Mouse (Mus musculus) forebrain, embryonic 14.5 days (tissue): ENCODE measurements at regions not wholly inside any gene's neighbourhood (a gene's known extent, or its start where the extent isn't known, plus 50 kb on each side); places are given as distances from the start of the nearest gene placed in this dataset.
A peak's percentile ranks its signal among the peaks of the same experiment; 100 is the strongest.

Experiments used
- ATAC-seq: fragments of 200-750 bp; cut with Nextera tagmentation; 2 replicates; pipeline ENCODE4 v1.8.0; 2017; ENCODE audit warnings: mild to moderate bottlenecking, moderate library complexity
- DNase-seq: peaks from one replicate; pipeline ENCODE4 v3.0.0-alpha.2; 2015; ENCODE audit warnings: low spot score
- H3K27ac ChIP-seq: fragments of 300-500 bp; sonication (generic); 2 replicates; pipeline ENCODE4 v1.5.1; 2014; ENCODE audit warnings: low read depth, mild to moderate bottlenecking, control low read depth, low read length, moderate library complexity
- H3K27me3 ChIP-seq: fragments of 300-500 bp; sonication (generic); replicated peaks from 2 replicates; pipeline ENCODE4 v1.6.1; 2014; ENCODE audit warnings: low read length, control low read depth, mixed read lengths; ENCODE audit not compliant: control insufficient read depth, insufficient read depth
- H3K36me3 ChIP-seq: fragments of 300-500 bp; sonication (generic); 2 replicates; pipeline ENCODE4 v1.6.1; 2014; ENCODE audit warnings: low read length, control low read depth; ENCODE audit not compliant: control insufficient read depth, insufficient read depth
- H3K4me1 ChIP-seq: fragments of 300-500 bp; sonication (generic); 2 replicates; pipeline ENCODE4 v1.6.1; 2014; ENCODE audit warnings: antibody characterized with exemption, low read length, control low read depth; ENCODE audit not compliant: control insufficient read depth, insufficient read depth
- H3K4me2 ChIP-seq: fragments of 300-500 bp; sonication (generic); 2 replicates; pipeline ENCODE4 v1.6.1; 2014; ENCODE audit warnings: mild to moderate bottlenecking, control low read depth, low read length
- H3K4me3 ChIP-seq: fragments of 300-500 bp; sonication (generic); 2 replicates; pipeline ENCODE4 v1.5.1; 2014; ENCODE audit warnings: low read depth, low read length, control low read depth
- H3K9ac ChIP-seq: fragments of 300-500 bp; sonication (generic); 2 replicates; pipeline ENCODE4 v1.6.1; 2014; ENCODE audit warnings: mild to moderate bottlenecking, low read length, control low read depth, moderate library complexity
- H3K9me3 ChIP-seq: fragments of 300-500 bp; sonication (generic); replicated peaks from 2 replicates; pipeline ENCODE4 v1.6.1; 2016; ENCODE audit warnings: low read length, control low read depth, mixed read lengths; ENCODE audit not compliant: control insufficient read depth
- WGBS: fragments of 180-500 bp; shearing (Covaris S2); extraction: QIAGEN DNeasy Blood & Tissue Kit; methylation state at CpG from one replicate; pipeline ENCODE4 v1.1.7; 2014; 5-methylcytosine and 5-hydroxymethylcytosine counted together

DNA sequence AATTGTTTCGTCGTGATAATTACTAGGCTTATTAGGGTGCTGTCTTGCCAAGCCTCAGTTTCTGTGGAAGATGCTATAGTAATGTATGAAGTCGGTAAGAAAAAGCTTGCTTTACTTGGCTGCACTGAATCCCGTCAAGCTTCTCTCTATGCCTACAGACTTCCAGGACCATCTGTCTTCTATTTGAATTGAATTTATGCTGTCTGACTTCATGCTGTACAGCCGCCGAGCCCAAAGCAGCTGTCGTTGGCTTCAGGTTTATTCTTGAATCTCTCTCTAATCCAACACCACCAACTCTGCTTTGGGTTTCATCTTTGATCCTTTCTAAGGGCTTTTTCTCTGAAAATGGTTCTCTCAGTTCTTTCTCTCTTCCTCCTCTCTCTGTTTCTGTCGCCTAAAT, 227.4 kb upstream of the Cnr1 start:
- 62% methylated on average over 8 of the region's 8 CpGs for WGBS
- no peak overlapping the region for H3K27ac ChIP-seq
- no peaks in the 10 kb centered on the region for H3K36me3 ChIP-seq
- DNase-seq: peak; percentile 77
- no peak overlapping the region for H3K9ac ChIP-seq
- H3K9me3 ChIP-seq: no peaks in the 10 kb centered on the region
- no peaks in the 10 kb centered on the region for H3K4me1 ChIP-seq
- ATAC-seq: peak; percentile 77; the same call in 1 of the 2 replicates
- H3K27me3 ChIP-seq: no peaks in the 10 kb centered on the region
- no peak overlapping the region for H3K4me2 ChIP-seq
- H3K4me3 ChIP-seq: no peak overlapping the region

DNA sequence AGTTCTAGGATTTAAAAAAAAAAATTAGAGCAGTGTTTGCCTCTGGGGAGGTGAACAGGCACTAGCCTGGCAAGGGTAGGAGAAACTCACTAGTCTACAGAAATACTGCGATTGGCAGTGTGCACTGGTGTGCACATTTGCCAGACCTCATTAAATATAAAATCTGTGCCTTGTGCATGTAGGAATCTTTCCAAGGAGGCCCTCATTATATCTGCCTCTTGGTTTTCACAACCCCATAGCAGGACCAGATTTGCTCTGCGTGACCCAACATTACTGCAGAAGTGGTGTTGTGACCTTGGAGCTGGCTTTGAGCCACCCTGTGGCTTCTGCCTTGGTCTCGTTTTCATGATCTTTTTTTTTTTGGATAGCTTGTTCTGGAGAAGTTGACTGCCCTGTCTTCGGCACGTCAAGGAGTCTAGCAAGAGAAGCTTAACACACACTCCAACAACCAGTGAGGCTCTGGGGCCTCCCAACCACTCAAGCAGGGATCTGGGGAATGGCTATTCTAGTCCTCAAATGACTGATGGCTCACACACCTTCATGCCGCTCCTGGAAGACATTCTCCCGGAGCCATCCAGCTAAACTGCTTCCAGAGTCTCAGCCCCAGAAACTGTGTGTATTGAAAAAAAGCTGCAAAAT, 222.2 kb upstream of the Cnr1 start:
- peak overlapping the region; percentile 66; the same call in 1 of the 2 replicates for H3K27ac ChIP-seq
- H3K9ac ChIP-seq: no peak overlapping the region
- H3K9me3 ChIP-seq: no peaks in the 10 kb centered on the region
- DNase-seq (peak; percentile 77), ATAC-seq (peak; percentile 81; the same call in 1 of the 2 replicates)
- WGBS: 75% methylated on average over 7 of the region's 7 CpGs
- H3K27me3 ChIP-seq: no peaks in the 10 kb centered on the region
- H3K4me3 ChIP-seq: no peak overlapping the region
- no peaks in the 10 kb centered on the region for H3K4me1 ChIP-seq
- H3K4me2 ChIP-seq: no peak overlapping the region
- H3K36me3 ChIP-seq: no peaks in the 10 kb centered on the region

DNA sequence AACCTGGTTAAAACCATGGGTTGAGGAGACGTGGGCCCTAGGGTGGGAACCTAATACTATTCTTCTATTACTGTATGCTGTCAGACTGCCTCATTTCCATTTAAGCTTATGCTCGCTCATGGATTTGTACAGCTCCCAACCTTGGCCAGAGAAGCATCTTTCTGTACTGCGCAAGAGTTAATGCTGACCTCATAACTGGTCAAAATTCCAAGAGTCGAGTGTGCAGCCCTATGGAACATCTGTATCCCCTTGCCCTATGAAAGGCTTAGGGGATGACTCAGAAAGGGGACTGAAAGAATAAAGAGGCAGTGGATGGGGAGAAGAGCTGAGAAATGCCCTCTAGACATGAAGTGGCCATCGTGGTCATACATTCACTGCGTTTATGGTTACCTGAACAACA, 218.7 kb upstream of the Cnr1 start:
- Histone ChIP-seq H3K9me3 (no peaks in the 10 kb centered on the region), H3K27ac (no peak overlapping the region), H3K27me3 (no peaks in the 10 kb centered on the region), H3K4me1 (no peaks in the 10 kb centered on the region), H3K36me3 (no peaks in the 10 kb centered on the region), H3K4me3 (no peak overlapping the region), H3K9ac (no peak overlapping the region), H3K4me2 (no peak overlapping the region)
- ATAC-seq: no peak
- WGBS: 95% methylated on average over 6 of the region's 6 CpGs
- DNase-seq: no peak

DNA sequence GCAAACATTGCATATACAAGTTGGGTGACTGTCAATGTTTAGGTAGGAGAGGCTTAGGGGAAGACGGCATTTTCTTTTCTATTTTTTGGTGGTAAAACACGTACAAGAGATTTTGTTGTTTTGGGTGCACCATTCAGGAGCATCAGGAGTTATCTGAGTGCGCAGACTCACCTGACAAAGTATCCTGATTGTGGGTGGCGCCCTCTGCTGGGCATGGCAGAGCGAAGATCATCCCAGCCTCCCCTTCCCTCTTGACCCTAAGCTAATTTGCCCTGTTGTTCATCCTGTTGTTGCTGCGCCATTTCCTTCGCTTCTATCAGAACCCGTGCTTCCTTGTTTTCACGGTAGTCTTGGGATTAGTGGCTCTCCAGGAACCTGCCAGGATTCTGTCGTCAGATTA, 217.6 kb upstream of the Cnr1 start:
- WGBS: 51% methylated on average over 10 of the region's 10 CpGs

DNA sequence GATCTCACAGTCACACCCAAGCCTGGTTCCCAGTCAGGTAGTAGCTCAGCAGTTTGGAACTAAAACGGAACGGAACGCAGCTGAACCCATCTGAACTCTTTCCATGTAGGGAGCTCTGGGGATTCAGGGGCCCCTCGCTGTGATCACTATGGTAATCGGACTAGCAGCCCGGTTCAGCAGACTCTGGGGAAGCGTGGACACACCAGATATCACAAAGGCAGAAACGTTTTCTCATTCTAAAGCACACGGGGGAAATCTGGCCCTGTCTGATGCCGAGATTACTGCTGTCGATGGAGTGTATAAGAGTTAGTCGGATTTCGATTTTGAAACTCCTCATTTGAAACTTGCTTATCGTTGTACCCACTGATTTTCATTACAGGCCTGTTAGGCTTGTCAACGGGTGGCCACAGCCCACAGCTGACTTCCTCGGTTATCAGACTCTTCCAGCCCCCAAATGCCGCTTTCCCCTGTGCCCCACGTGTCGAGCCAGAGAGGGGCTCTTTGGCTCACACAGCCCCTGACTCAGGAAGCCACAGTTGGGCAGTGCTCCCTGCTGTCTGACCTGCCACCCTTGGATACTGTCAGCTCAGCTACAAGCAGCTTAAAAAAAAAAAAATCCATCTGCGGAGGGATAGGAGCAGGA, 207.8 kb upstream of the Cnr1 start:
- Histone ChIP-seq H3K27ac (no peak overlapping the region), H3K4me3 (no peak overlapping the region)
- DNase-seq: no peak

More for the DNA sequence above, 217.6 kb upstream of the Cnr1 start:
- no peak for ATAC-seq
- no peak overlapping the region for H3K4me2 ChIP-seq
- H3K27ac ChIP-seq: no peak overlapping the region
- no peaks in the 10 kb centered on the region for H3K9me3 ChIP-seq
- H3K4me3 ChIP-seq: no peak overlapping the region
- H3K4me1 ChIP-seq: no peaks in the 10 kb centered on the region
- no peak for DNase-seq
- H3K9ac ChIP-seq: no peak overlapping the region
- no peaks in the 10 kb centered on the region for H3K27me3 ChIP-seq
- H3K36me3 ChIP-seq: no peaks in the 10 kb centered on the region

DNA sequence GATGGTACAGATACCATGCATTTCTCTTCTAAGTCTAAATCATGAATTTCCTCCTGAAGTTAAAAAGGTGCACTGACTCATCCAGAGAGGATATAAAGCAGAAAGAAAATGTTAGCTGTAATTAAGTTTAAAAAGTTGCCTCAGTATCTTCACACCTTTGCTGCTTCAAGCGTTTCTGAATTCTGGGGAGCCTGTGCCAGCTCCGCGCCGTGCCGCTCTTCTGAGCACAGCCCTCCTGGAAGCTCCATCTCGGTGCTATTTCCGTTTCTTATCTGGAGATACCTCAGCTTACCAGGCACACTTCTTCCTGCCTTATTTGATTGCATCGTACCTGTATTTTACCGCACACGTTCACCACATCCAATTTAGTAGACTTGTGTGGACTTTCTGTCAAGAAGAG, 203.4 kb upstream of the Cnr1 start:
- Histone ChIP-seq H3K27ac (no peak overlapping the region), H3K9me3 (peaks cover 3% of the 10 kb centered on the region; the same call in 1 of the 2 replicates), H3K4me1 (no peaks in the 10 kb centered on the region), H3K4me2 (no peak overlapping the region), H3K9ac (no peak overlapping the region), H3K4me3 (no peak overlapping the region), H3K36me3 (no peaks in the 10 kb centered on the region), H3K27me3 (no peaks in the 10 kb centered on the region)
- no peak for DNase-seq
- 93% methylated on average over 10 of the region's 10 CpGs for WGBS
- ATAC-seq: no peak

More for the DNA sequence above, 207.8 kb upstream of the Cnr1 start:
- WGBS: 38% methylated on average over 20 of the region's 20 CpGs
- H3K4me2 ChIP-seq: no peak overlapping the region
- H3K36me3 ChIP-seq: no peaks in the 10 kb centered on the region
- H3K9ac ChIP-seq: no peak overlapping the region
- H3K9me3 ChIP-seq: no peaks in the 10 kb centered on the region
- H3K27me3 ChIP-seq: no peaks in the 10 kb centered on the region
- ATAC-seq: no peak
- H3K4me1 ChIP-seq: no peaks in the 10 kb centered on the region

DNA sequence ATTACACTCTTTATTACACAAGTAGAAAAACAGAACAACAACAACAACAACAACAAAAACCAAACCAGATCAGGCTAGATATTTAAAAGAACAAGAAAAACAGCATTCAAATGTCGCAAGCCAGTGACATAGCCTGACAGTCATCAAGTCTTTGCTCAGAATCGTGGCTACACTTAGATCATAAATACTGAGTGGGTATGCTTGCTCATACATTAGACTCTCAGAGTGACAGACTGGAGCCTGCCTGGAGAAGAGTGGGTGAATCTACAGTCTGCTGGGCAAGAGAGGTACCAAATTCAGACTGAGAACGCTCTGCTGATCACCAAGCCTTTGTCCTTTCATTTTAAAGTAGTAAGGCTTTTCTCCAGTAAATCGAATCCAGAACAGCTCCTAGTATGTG, 202.4 kb upstream of the Cnr1 start:
- Histone ChIP-seq H3K36me3 (no peaks in the 10 kb centered on the region), H3K27me3 (no peaks in the 10 kb centered on the region), H3K9ac (no peak overlapping the region), H3K4me3 (no peak overlapping the region), H3K4me1 (no peaks in the 10 kb centered on the region), H3K27ac (no peak overlapping the region), H3K4me2 (no peak overlapping the region), H3K9me3 (peaks cover 3% of the 10 kb centered on the region; the same call in 1 of the 2 replicates)
- DNase-seq (no peak), ATAC-seq (no peak)
- WGBS: 92% methylated on average over 4 of the region's 4 CpGs

DNA sequence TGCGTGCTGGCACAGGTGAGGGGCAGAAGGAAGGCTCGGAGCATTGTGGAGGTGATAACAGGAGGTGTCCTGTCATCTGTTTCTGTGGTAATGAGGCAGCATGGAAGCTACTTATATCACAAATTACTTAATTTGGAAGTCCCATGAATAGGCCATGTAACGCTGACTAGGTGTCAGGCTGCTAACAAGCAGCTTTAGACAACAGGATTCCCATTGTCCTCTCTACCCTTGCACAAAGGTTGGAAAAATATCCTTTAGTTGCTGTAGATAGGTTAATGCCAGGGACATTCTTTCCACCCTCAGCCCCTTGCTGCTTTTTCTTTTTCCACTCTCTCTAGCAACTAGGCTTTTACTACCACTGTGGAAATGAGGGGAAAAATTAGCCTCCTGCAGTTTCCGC, 192.6 kb upstream of the Cnr1 start:
- Histone ChIP-seq H3K27me3 (no peaks in the 10 kb centered on the region), H3K9ac (no peak overlapping the region), H3K27ac (no peak overlapping the region), H3K9me3 (no peaks in the 10 kb centered on the region), H3K4me1 (peaks cover 7% of the 10 kb centered on the region; the same call in 1 of the 2 replicates), H3K36me3 (no peaks in the 10 kb centered on the region), H3K4me3 (no peak overlapping the region), H3K4me2 (no peak overlapping the region)
- ATAC-seq (no peak; the same call in 1 of the 2 replicates), DNase-seq (peak; percentile 46)
- WGBS: 22% methylated on average over 4 of the region's 4 CpGs

DNA sequence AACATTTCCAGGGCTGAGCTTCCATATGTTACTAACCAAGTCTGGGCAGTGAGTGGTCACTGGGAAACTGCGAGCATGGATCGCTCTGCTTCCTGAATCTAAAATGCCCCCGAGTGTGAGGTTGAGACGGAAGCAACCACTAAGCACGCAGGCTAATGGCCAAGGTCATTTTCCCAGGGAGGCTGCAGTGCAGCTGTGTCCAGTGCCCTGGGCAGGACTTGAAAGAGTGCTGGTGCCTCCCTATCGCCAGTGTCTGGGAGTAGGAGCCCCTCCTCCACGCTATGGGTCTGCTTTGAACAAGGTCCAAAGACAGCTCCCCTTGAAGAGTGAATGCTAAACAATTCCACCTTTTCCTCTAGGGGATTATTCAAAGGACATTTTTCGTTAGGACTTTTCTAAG, 189.5 kb upstream of the Cnr1 start:
- H3K9me3 ChIP-seq: no peaks in the 10 kb centered on the region
- H3K4me3 ChIP-seq: no peak overlapping the region
- H3K27ac ChIP-seq: peak overlapping the region; percentile 41; the same call in 1 of the 2 replicates
- WGBS: 40% methylated on average over 8 of the region's 8 CpGs
- H3K27me3 ChIP-seq: no peaks in the 10 kb centered on the region
- H3K4me1 ChIP-seq: peaks cover 17% of the 10 kb centered on the region
- no peak overlapping the region for H3K4me2 ChIP-seq
- peak; percentile 15 for DNase-seq
- ATAC-seq: no peak
- H3K9ac ChIP-seq: peak overlapping the region; percentile 8; the same call in 1 of the 2 replicates
- H3K36me3 ChIP-seq: no peaks in the 10 kb centered on the region
